Mouse (Mus musculus) embryonic facial prominence, embryonic 10.5 days (tissue): Measurements from ENCODE around the gene Rbms1. TPM values are rescaled to one million over a fixed set of nuclear protein-coding genes. Genes with fewer than 3 reads are reported as not detected.

Experiments used
- DNase-seq: peaks from one replicate; pipeline ENCODE4 v3.0.0-alpha.2; 2017; ENCODE audit warnings: low spot score
- H3K27ac ChIP-seq: fragments of 300-500 bp; sonication (generic); replicated peaks from 2 replicates; pipeline ENCODE4 v1.5.1; 2016; ENCODE audit warnings: mild to moderate bottlenecking
- H3K27me3 ChIP-seq: fragments of 300-500 bp; sonication (generic); replicated peaks from 2 replicates; pipeline ENCODE4 v1.6.1; 2016; ENCODE audit warnings: low read depth, mild to moderate bottlenecking; ENCODE audit not compliant: poor library complexity, severe bottlenecking
- H3K36me3 ChIP-seq: fragments of 300-500 bp; sonication (generic); replicated peaks from 2 replicates; pipeline ENCODE4 v1.6.1; 2016; ENCODE audit warnings: mild to moderate bottlenecking, moderate library complexity
- H3K4me1 ChIP-seq: fragments of 300-500 bp; sonication (generic); 2 replicates; pipeline ENCODE4 v1.6.1; 2016
- H3K4me3 ChIP-seq: fragments of 300-500 bp; sonication (generic); 2 replicates; pipeline ENCODE4 v1.5.1; 2016; ENCODE audit warnings: mild to moderate bottlenecking, moderate library complexity
- H3K9me3 ChIP-seq: fragments of 300-500 bp; sonication (generic); 2 replicates; pipeline ENCODE4 v1.6.1; 2016; ENCODE audit warnings: mild to moderate bottlenecking
- WGBS: fragments of 180-500 bp; shearing (Covaris S2); methylation state at CpG from one replicate; pipeline ENCODE4 v1.1.7; 2016; 5-methylcytosine and 5-hydroxymethylcytosine counted together
- polyA plus RNA-seq: library from polyadenylated mRNA; unstranded; fragments of >200 nt; fragmentation: Nextera tagmentation; extraction: Ambion mirVana; gene quantifications from 2 replicates; pipeline ENCODE4 v1.2.1, GENCODE M21; 2016

The Rbms1 gene
- polyA plus RNA-seq, 1 experiment from 2014 or later, result 106 TPM

DNA sequence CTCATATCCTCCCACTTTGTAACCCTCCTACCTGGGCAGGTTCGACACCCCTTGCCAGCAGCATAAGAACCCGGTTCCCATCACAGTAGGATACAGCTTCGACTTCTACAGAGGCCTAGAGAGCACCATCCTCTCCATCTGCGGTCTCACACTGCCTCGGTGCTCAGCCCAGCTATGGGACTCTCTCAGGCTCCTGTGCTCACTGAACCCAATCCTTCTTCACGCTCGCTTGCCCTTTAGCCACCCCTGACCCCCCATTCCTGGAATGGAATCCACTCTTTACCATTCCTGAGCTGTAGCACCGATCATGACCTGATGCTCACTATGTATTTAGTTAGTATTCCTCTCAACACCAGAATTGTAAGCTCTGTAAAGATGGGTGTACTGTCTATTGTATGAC lies 257.6 kb downstream of the Rbms1 start:
- no peak overlapping the region for H3K27ac ChIP-seq
- no peaks in the 10 kb centered on the region for H3K9me3 ChIP-seq
- H3K36me3 ChIP-seq, result no peaks in the 10 kb centered on the region
- no peaks in the 10 kb centered on the region for H3K27me3 ChIP-seq
- H3K4me1 ChIP-seq, result peaks cover 22% of the 10 kb centered on the region
- no peak overlapping the region for H3K4me3 ChIP-seq
- no peak for DNase-seq
- 89% methylated on average over 8 of the region's 8 CpGs for WGBS

DNA sequence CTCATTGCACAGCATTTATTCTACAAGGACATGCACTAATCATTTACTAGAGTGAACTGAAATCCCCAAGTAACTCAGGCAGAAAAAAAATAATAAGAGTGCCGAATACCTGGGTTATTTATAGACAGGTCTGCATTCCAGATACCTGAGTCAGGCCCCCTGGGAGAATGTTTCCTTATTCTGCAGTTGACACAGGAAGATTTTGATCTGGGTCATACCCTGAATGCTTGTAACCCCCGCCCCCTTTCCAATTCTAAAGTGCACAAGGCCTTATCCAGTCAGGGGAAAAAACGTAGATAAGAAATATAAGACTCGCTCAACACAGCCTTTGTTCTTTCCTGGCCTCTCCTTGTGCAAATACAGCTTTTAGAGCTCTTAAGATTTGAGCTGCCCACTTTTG lies 259.7 kb downstream of the Rbms1 start:
- no peaks in the 10 kb centered on the region for H3K27me3 ChIP-seq

DNA sequence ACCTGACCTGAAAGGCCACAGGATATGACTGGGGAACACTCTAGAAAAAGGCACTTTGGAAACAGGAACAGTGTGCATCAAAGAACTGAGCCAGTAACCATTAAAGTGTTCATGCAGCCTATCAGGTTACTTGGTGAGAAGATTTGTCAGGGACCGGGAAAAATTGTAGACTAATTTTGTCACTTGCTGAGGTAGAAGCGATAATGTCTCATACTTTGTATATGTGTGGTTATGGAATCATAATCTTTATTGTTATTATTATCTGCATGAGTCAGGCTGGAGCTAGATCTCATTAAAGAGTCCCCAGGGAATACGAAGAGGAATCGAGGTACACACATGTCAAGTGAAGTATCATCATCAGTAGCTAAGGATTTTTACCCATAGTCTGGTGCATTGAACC lies 262.0 kb downstream of the Rbms1 start:
- Histone ChIP-seq H3K27me3 (no peaks in the 10 kb centered on the region), H3K36me3 (no peaks in the 10 kb centered on the region), H3K9me3 (no peaks in the 10 kb centered on the region), H3K27ac (no peak overlapping the region), H3K4me3 (no peak overlapping the region), H3K4me1 (peaks cover 32% of the 10 kb centered on the region)
- DNase-seq, result no peak
- WGBS, result 92% methylated on average over 4 of the region's 4 CpGs

More for the DNA sequence above, 259.7 kb downstream of the Rbms1 start:
- peaks cover 21% of the 10 kb centered on the region for H3K4me1 ChIP-seq
- H3K27ac ChIP-seq, result no peak overlapping the region
- 64% methylated on average over 4 of the region's 4 CpGs for WGBS
- no peaks in the 10 kb centered on the region for H3K9me3 ChIP-seq
- DNase-seq, result no peak
- no peak overlapping the region for H3K4me3 ChIP-seq
- no peaks in the 10 kb centered on the region for H3K36me3 ChIP-seq

Other genes starting within 250 kb of the Rbms1 start
- gene Itgb6, start 240.5 kb downstream of the Rbms1 start, polyA plus RNA-seq, result 0.67 and 1.4 TPM in 2 replicates